Mouse (Mus musculus) layer of hippocampus, adult 18-20 months (tissue): ENCODE data around the gene Srek1ip1. TPM values are rescaled to one million over a fixed set of nuclear protein-coding genes. Genes with fewer than 3 reads are reported as not detected.

Source experiments
- DNase-seq, 2 experiments: peaks; one replicate each; pipeline ENCODE4 v3.0.0; 2022; ENCODE audit warnings: low spot score in 2 of 2
- long read RNA-seq: library from polyadenylated mRNA; stranded (forward); transcript quantifications from one replicate; pipeline ENCODE4 v2.0.0, GENCODE M21; 2021
- total RNA-seq, 2 experiments: library from RNA; stranded (reverse); gene quantifications; 2 replicates each; pipeline ENCODE4 v1.2.3; 2021

Srek1ip1 gene
- total RNA-seq, result 10 to 100 TPM; 20.9 to 21.8 TPM
- long read RNA-seq, transcript Srek1ip1-201 (5 exons, 2,365 nt), result major isoform, 10 of 12 reads
- long read RNA-seq, partial matches to known transcripts, result 0 of 12 reads
- long read RNA-seq, other reads (novel, unspliced or antisense), result 2 of 12 reads

GRCm38 (mm10) chr13:104792184-104792583 lies at the start of gene Srek1ip1:
TSS of gene Srek1ip1 (plus strand) at chr13:104792484.
- no peak for DNase-seq

- DNase-seq, result no peak
Observed at GRCm38 (mm10) chr13:104742866-104743265, 49.4 kb upstream of the Srek1ip1 start.

- no peak for DNase-seq
Observed at GRCm38 (mm10) chr13:104747032-104747431, 45.3 kb upstream of the Srek1ip1 start.

- no peak for DNase-seq
Observed at GRCm38 (mm10) chr13:104759381-104759780, 32.9 kb upstream of the Srek1ip1 start.

GRCm38 (mm10) chr13:104762401-104762800 lies 29.9 kb upstream of the Srek1ip1 start:
- DNase-seq, result no peak

GRCm38 (mm10) chr13:104763193-104763592 lies 29.1 kb upstream of the Srek1ip1 start:
- DNase-seq, result no peak

GRCm38 (mm10) chr13:104779104-104779670 lies 13.1 kb upstream of the Srek1ip1 start:
- DNase-seq, result no peak

- no peak for DNase-seq
Observed at GRCm38 (mm10) chr13:104787260-104787659, 5.0 kb upstream of the Srek1ip1 start.

GRCm38 (mm10) chr13:104789663-104790062 lies 2.6 kb upstream of the Srek1ip1 start:
- peak in 1 of 2 experiments; percentile 63 for DNase-seq

- DNase-seq, result no peak
Observed at GRCm38 (mm10) chr13:104794421-104794820, 2.1 kb downstream of the Srek1ip1 start.

GRCm38 (mm10) chr13:104799067-104799466 lies 6.8 kb downstream of the Srek1ip1 start:
- DNase-seq, result no peak

- DNase-seq, result no peak
Observed at GRCm38 (mm10) chr13:104799566-104800182, 7.4 kb downstream of the Srek1ip1 start.

- DNase-seq, result peak in 1 of 2 experiments; percentile 58
Observed at GRCm38 (mm10) chr13:104805681-104806080, 13.4 kb downstream of the Srek1ip1 start.

GRCm38 (mm10) chr13:104816270-104816634 lies 24.0 kb downstream of the Srek1ip1 start:
- no peak for DNase-seq

- peak; percentile 72 to 87 for DNase-seq
Observed at GRCm38 (mm10) chr13:104816635-104817571, 24.6 kb downstream of the Srek1ip1 start, which contains the start of gene Cwc27. TSS of gene Cwc27 (minus strand) at chr13:104817142.

GRCm38 (mm10) chr13:104817696-104818095 lies 25.4 kb downstream of the Srek1ip1 start:
- DNase-seq, result no peak

GRCm38 (mm10) chr13:104821192-104821591 lies 28.9 kb downstream of the Srek1ip1 start:
- no peak for DNase-seq

- no peak for DNase-seq
Observed at GRCm38 (mm10) chr13:104821908-104822307, 29.6 kb downstream of the Srek1ip1 start.

- no peak for DNase-seq
Observed at GRCm38 (mm10) chr13:104822411-104822838, 30.1 kb downstream of the Srek1ip1 start.

- DNase-seq, result no peak
Observed at GRCm38 (mm10) chr13:104825470-104825869, 33.2 kb downstream of the Srek1ip1 start.

- DNase-seq, result no peak
Observed at GRCm38 (mm10) chr13:104832811-104833210, 40.5 kb downstream of the Srek1ip1 start.

- no peak for DNase-seq
Observed at GRCm38 (mm10) chr13:104837628-104838027, 45.3 kb downstream of the Srek1ip1 start.
